Mouse (Mus musculus) intestine, postnatal 0 days (tissue): ENCODE results near the gene Olfr221. TPM values are rescaled to one million over a fixed set of nuclear protein-coding genes. Genes with fewer than 3 reads are reported as not detected.

Experiments
- ATAC-seq: fragments of 200-750 bp; cut with Nextera tagmentation; 2 replicates; pipeline ENCODE4 v1.8.0; 2017; ENCODE audit warnings: mild to moderate bottlenecking, moderate TSS enrichment, moderate library complexity
- H3K27ac ChIP-seq: fragments of 300-500 bp; sonication (generic); 2 replicates; pipeline ENCODE4 v1.5.1; 2014; ENCODE audit warnings: mild to moderate bottlenecking, low read depth, low read length, moderate library complexity
- H3K27me3 ChIP-seq: fragments of 300-500 bp; sonication (generic); replicated peaks from 2 replicates; pipeline ENCODE4 v1.6.1; 2014; ENCODE audit warnings: low read length, mixed read lengths; ENCODE audit not compliant: control insufficient read depth, insufficient read depth
- H3K36me3 ChIP-seq: fragments of 300-500 bp; sonication (generic); 2 replicates; pipeline ENCODE4 v1.6.1; 2014; ENCODE audit warnings: mild to moderate bottlenecking, moderate library complexity; ENCODE audit not compliant: control insufficient read depth, insufficient read depth
- H3K4me1 ChIP-seq: fragments of 300-500 bp; sonication (generic); replicated peaks from 2 replicates; pipeline ENCODE4 v1.6.1; 2014; ENCODE audit warnings: antibody characterized with exemption, low read length, mixed read lengths; ENCODE audit not compliant: control insufficient read depth, insufficient read depth
- H3K4me2 ChIP-seq: fragments of 300-500 bp; sonication (generic); replicated peaks from 2 replicates; pipeline ENCODE4 v1.6.1; 2014; ENCODE audit warnings: low read depth, mild to moderate bottlenecking, moderate library complexity
- H3K4me3 ChIP-seq: fragments of 300-500 bp; sonication (generic); 2 replicates; pipeline ENCODE4 v1.5.1; 2014; ENCODE audit warnings: low read depth, low read length
- H3K9ac ChIP-seq: fragments of 300-500 bp; sonication (generic); 2 replicates; pipeline ENCODE4 v1.6.1; 2014; ENCODE audit warnings: mild to moderate bottlenecking, low read depth, low read length
- H3K9me3 ChIP-seq: fragments of 300-500 bp; sonication (generic); 2 replicates; pipeline ENCODE4 v1.6.1; 2016; ENCODE audit warnings: mixed run types; ENCODE audit not compliant: control insufficient read depth
- CTCF ChIP-seq: sonication (generic); IDR thresholded peaks from 2 replicates; pipeline ENCODE4 v1.5.1; 2016; ENCODE audit warnings: low read depth, mild to moderate bottlenecking, control low read depth, antibody characterized with exemption, moderate library complexity
- WGBS: fragments of 180-500 bp; shearing (Covaris S2); extraction: QIAGEN DNeasy Blood & Tissue Kit; methylation state at CpG from one replicate; pipeline ENCODE4 v1.1.7; 2014; 5-methylcytosine and 5-hydroxymethylcytosine counted together
- polyA plus RNA-seq: library from polyadenylated mRNA; unstranded; fragments of >200 nt; fragmentation: Nextera tagmentation; extraction: Ambion mirVana; gene quantifications from 2 replicates; pipeline ENCODE4 v1.2.1, GENCODE M21; 2015

The Olfr221 gene
- polyA plus RNA-seq, 1 experiment from 2014 or later: not detected

DNA sequence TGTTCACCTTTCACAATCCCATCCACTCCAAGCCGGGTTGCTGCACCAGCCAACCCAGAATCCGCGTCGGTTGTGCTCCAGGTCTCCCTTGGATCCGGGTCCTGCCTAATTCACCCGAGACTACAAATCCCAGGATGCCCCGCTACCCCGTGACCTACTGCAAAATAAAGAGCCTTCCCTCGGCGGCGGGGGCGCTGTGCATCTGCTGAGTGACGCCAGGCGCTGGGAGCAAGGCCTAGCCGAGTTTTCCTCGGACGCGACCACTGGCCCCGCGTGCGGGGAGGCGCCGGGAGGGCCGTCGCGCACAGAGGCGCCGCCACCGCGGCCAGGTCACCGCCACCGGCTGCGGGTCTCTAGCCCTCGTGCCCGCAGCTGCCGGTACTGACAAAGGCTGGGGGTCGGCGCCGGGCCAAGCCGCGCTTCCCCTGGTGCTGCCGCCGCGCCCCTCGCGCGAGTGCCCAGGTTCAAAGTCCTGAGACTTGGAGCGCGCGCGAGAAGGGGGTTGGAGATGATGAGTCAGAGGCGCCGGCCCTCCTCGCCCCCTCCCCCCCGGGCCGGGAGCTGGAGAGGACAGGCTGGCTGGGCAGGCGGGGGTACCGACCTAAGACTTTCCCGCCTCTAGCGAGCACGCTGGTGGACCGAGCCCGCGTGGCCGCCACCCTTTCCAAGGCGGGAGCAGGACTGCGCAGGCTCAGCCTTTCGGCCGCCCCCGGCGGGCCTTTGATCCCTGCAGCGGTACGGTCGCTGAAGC is 22.5 kb downstream of the Olfr221 start:
- no peaks in the 10 kb centered on the region for H3K27me3 ChIP-seq
- ATAC-seq: peak; percentile 81
- peak overlapping the region; percentile 68 for H3K4me3 ChIP-seq
- H3K9me3 ChIP-seq: no peaks in the 10 kb centered on the region
- H3K4me2 ChIP-seq: peak overlapping the region; percentile 86
- H3K27ac ChIP-seq: peak overlapping the region; percentile 98
- no peaks in the 10 kb centered on the region for H3K36me3 ChIP-seq
- WGBS: under 1% methylated on average over 74 of the region's 74 CpGs
- H3K9ac ChIP-seq: peak overlapping the region; percentile 82
- TF ChIP-seq CTCF: peak; percentile 76
- peaks cover 20% of the 10 kb centered on the region; the same call in 1 of the 2 replicates for H3K4me1 ChIP-seq

DNA sequence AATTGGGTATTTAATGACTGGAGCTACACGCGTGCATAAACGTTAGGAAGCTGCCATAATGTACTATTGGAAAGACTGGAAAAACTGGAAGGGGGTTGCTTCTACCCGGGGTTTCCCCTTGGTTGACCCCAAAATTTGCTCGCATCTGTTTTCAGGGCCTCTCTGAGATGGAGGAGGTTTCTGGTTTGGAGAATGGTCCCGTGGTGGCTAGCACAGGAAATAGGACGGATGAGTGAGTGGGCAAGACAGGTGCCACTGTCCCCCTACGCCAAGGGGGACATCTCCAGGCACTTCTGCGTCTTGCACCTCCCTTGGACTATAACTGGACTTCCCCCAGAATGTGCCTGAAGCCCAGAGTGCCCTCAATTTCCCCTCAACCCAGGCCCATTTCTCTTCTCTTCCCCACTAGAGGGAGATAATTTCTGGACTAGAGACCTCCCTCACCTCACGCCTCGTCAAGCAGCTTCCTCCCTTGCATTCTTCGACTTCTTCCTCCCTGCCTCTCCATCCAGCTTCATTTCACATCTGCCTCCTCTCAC is 23.1 kb downstream of the Olfr221 start:
- Histone ChIP-seq H3K36me3 (no peaks in the 10 kb centered on the region), H3K9ac (peak overlapping the region; percentile 82), H3K27me3 (no peaks in the 10 kb centered on the region), H3K27ac (peak overlapping the region; percentile 98), H3K4me2 (peak overlapping the region; percentile 86), H3K9me3 (no peaks in the 10 kb centered on the region), H3K4me3 (peak overlapping the region; percentile 68), H3K4me1 (peaks cover 20% of the 10 kb centered on the region; the same call in 1 of the 2 replicates)
- ATAC-seq: peak; percentile 0; the same call in 1 of the 2 replicates
- 20% methylated on average over 12 of the region's 12 CpGs for WGBS
- TF ChIP-seq CTCF: no peak

DNA sequence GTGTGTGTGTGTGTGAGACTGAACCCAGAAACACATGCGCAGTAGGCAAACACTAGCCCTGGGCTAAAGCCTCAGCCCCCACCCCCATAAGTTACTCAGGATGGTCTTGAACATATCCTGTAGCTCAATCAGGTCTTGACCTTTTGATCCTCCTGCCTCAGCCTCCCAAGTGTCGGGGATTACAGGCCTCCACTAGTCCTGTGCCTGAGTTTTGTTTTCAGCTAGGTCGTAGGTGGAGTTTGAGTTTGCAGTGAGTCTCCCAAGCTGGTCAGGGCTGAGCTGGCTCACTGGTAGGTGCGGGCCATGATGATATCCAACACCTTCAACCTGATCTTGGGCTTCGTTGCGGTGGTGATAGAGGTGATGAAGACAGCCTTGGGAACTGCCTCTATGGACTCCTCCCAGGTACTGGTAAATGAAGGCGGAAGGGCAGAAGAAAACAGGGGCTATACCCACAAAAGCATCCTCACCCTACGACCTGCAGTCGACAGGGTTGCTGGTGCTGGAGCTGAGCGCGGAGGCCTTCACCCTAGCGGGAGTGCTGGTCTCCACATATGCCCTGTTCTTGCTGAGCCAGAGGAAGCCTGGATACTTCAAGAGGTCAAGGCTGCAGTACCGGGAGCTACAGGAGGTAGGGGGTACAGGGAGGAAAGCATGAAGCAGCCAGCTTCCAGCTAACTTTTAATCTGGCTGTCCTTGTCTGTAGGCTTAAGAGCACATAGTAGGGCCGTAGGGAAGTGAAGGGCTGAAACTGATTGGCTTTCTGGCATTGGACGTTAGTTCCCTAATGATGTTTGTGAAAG is 23.8 kb downstream of the Olfr221 start:
- Histone ChIP-seq H3K9ac (peak overlapping the region; percentile 82), H3K27ac (peak overlapping the region; percentile 98), H3K36me3 (no peaks in the 10 kb centered on the region), H3K27me3 (no peaks in the 10 kb centered on the region), H3K4me2 (peak overlapping the region; percentile 86), H3K9me3 (no peaks in the 10 kb centered on the region), H3K4me3 (peak overlapping the region; percentile 68), H3K4me1 (peaks cover 20% of the 10 kb centered on the region; the same call in 1 of the 2 replicates)
- 66% methylated on average over 15 of the region's 15 CpGs for WGBS
- TF ChIP-seq CTCF: no peak
- ATAC-seq: no peak

DNA sequence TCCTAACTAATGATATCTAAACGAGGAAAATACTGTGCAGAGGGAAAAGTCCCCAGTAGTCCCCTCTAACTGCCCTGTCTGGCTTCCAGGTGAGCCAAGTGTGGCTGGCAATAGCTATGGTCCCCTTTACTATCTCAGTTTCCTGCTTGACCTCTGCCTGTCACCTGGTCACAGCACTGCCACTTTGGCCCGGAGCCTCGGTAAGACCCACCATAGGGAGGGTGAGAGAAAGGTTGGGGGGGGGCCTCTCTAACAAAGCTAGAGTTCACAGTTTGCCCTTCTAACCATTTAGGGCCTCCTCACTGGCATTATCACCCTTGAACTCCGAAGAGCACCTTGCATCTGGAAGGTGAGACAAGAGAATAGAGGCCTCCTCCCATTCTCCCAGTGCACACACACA is 24.6 kb downstream of the Olfr221 start:
- H3K36me3 ChIP-seq: no peaks in the 10 kb centered on the region
- H3K4me3 ChIP-seq: peak overlapping the region; percentile 23
- no peaks in the 10 kb centered on the region for H3K27me3 ChIP-seq
- H3K9me3 ChIP-seq: no peaks in the 10 kb centered on the region
- peaks cover 20% of the 10 kb centered on the region; the same call in 1 of the 2 replicates for H3K4me1 ChIP-seq
- 44% methylated on average over 4 of the region's 4 CpGs for WGBS
- peak overlapping the region; percentile 96 for H3K27ac ChIP-seq
- H3K4me2 ChIP-seq: peak overlapping the region; percentile 86
- no peak overlapping the region for H3K9ac ChIP-seq
- no peak for ATAC-seq
- no peak for TF ChIP-seq CTCF

DNA sequence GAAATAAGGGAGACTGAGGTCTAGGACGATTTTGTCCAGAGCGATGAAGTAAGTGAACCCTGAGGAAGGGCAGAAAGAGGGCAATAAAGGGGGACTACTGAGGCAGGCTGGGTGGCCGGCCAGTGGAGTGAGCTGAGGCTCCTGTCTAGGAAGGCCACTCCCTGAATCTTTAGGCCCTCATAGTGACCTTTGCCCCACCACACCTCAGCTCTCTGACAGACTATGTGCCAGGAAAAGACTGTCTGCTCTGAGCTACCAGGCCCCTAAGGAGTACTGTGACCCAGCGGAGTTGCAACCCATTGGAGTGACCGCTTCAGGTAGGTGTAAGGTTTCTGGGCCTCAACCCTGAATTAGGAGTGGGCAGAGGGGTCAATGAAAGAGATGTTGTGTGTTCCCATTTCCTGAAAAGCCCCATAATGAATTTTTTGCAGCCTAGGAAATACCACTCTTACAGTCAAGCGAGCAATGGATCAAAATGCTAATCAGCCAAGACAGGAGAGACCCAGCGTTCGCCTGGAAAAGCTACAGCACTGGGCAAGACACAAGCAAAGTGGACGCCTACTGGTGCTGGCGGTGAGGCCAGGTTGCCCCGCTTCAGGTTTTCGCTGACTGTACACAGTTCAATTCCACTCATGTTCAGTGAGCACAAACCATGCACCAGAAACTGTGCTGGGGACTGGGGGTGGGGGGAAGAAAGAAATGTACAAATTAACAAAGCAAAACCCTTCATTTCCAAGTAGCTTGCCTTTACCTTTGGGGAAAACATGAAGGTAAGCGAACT is 25.4 kb downstream of the Olfr221 start:
- Histone ChIP-seq H3K27ac (peak overlapping the region; percentile 96), H3K27me3 (no peaks in the 10 kb centered on the region), H3K9me3 (no peaks in the 10 kb centered on the region), H3K4me2 (peak overlapping the region; percentile 86), H3K4me1 (peaks cover 20% of the 10 kb centered on the region; the same call in 1 of the 2 replicates), H3K4me3 (peak overlapping the region; percentile 23), H3K36me3 (no peaks in the 10 kb centered on the region), H3K9ac (no peak overlapping the region)
- ATAC-seq: peak; percentile 56
- TF ChIP-seq CTCF: no peak
- WGBS: 50% methylated on average over 13 of the region's 13 CpGs
